Mouse (Mus musculus): ENCODE measurements around the gene Caps2.
"Not testable (repeated sequence)": the region's sequence is repeated elsewhere in the genome, so short reads cannot be mapped to it uniquely, and the experiment has no call there.

The Caps2 gene

DNA sequence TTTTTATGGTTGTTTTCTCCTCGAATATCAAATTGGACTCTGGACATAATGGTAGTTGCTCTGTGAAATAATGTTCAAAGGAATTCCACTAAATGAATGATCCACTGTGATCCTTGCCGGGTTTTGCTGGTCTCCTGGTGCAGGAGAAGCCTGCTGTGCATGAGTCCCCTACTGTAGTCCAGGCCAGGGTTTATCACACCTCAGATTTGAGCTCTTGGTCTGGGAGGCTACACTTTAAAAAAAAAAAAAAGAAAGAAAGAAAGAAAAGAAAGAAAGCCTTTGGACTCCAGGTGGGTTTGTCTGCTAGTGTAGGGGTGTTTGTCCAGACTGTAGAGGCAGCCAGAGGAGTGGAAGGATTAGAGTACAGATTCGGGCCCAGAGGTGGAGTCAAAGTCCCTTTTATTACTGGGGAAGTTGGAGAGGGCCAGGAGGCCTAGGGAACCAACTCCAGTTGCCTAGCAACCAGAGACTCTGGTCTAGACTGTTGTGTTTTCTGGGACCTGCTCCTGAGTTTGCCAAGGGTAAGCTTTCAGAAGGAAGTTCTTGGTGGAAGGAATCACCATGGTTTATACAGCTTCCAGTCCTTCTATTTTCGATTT lies at the start of gene Caps2:
TSS of gene Caps2 (plus strand) at position 454 of the 599 bp plus-strand sequence.
- no peak for DNase-seq

DNA sequence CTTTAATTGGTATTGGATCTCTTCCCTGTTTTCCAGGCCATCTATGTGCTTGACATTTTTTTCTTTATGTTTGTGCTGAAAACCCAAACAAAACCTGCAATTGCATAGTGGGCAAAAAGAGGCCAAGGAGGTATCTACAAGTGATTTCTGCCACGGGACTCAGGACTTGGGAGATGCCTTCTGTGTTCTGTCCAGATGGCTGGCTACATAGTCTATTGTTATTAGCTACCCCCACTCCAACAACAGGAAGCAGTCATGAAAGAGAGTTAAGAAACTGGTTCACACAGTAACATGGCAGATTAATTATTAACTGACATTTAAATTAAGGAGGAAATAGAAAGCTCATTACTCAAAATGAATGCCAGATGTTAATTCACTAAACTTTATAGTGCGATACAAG lies 38.3 kb upstream of the Caps2 start:
- DNase-seq: not testable (repeated sequence)

DNA sequence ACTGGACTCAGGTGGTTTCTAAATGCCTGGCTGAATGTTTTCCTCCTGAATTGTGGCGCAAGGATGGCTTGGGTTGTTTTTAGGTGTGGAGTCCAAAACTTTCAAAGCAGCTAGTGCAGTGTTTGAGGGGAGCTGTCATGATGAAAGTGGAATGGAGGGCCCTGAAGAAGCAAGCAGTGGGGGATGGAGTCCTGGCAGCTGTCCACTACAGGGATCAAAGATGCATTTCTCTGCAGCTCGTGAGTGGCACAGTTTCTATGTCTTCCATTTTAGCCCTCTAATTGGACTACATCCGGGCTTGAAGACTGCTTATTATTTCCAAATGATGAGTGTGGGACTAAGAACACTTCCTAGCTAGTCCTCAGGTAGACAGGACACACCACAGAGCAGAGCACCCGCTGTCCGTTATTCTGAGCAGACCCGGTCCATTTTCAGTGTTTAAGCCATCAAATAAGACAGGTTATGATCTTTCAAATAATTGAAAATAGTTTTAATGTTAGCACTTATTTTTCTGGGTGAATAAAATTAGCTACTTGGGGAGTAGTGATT lies 35.7 kb upstream of the Caps2 start:
- not testable (repeated sequence) for DNase-seq

DNA sequence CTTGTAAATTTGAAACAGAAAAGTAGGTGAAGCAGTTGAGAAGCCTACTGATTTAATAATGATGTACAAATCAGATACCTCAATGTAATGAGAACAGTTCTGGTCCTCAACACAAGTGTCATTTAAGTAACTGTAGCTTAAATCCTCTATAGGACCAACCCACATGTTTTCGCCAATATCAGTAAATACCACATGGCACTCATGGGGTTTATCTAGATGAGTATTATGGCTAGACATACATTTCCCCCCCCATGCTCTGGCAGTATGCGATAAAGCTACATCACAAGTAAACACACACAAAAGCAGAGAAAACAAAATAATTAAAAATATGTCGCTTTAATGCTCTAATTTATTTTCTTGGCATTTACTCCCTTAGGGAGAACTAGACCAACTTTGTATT lies 31.2 kb upstream of the Caps2 start:
- DNase-seq: no peak

DNA sequence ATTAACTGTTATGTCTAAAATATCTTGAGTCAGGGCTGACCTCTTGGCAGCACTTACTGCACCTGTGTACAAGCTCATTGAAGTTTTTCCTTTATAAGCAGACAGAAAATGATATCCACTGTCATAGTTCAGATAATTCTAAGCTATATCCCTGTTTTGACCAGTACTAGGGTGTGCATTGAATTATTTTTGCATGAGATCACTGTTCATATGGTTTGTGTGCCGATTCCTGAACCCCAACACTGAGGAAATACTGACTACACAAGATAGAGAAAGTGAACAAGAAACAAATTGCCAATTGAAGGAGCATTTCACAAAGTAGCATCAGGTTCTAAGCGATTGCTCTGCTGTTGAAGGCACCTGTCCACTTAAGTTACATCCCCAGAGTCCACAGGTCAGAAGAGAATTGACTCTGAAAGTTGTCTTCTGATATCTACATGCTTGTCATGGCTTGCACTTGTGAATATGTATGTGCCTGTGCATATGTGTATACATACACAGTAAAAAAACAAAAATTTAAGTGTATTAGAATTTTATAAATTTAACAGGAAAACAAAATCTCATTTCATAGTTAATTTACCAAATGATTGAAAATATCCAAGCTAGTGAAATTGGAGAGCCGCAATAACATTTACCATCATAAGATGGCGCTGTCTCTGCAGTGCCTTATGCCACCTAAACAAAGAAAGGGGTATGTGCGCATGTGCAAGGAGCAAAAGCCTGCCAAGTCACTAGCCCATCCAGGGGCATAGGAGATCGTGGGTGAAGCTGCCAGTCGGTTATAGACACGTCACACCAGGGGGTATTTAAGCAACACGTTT lies 25.2 kb upstream of the Caps2 start:
- DNase-seq: no peak

DNA sequence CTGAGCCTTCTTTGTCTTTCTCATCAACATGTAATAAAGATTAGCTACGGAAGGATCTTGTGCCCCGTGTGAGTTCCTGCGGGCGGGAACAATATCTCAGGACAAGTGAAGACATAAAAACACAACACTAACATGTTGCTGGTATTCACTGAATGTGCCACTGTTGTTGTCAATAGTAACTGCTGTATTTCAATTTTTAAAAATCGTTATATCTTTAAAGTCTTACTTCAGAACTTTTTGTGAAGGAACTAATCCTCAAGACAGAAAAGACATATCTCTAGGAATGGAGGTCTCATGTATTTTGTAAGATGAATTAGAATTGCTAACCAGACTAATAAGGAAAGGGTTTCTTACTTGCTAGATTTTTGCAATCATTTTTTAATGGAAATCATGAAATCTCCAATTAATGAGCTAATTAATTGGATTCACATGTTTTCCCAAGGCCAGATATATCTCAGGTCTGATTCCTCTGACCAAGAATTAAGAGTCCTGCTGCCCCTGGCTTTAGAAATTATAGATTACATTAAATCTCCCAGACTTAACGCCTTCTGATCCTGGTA lies 24.5 kb upstream of the Caps2 start:
- no peak for DNase-seq

DNA sequence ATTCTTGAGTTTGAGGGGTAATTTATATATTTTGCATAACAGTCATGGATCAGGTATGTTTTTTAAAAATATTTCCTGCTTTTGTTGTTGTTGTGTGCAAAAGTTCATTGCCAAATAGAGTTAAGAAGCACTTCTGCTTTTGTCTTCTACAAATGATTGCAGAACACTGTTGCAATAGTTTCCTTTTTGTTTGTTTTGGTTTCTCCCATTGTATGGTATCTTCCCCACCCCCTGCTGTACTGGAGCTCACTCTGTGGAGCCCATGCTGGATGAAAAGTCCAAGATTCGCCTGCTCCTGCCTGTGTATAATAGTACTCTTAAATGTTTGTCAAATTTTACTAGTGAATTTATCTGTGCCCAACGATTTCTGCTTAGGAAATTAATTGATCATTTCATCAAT lies 23.6 kb upstream of the Caps2 start:
- no peak for DNase-seq

DNA sequence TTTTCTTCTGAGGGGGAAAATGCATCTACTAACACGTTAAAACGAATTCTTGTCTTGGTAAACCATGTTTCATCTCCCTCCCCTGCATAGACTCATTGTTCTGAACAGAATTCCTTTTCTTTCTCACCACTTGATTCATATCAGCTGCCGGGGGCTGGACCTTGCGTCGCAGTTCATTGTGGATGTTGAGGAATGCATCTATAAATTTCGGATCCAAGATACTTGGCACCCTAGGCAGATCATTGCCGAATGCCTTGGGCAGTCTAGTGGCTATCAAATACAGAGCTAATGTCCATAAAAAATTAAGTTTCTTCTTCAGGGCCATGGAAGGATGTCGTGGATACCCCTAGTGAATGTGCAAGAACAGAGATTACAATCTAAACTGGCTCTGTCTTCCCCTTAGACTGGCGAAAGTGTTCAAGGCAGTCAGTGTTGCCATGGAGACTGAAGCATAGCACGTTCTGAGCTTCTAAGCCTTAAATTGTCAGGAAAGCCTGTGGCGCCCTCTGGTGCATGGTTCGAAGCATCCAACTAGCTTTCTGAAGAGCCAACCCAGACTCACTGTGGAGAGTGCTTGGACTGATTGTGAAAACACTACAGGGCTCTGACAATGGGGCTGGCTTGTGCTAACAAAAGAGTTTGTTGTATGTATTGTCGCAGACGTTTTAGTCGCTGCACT lies 3.4 kb upstream of the Caps2 start, which contains the start of gene Glipr1l3:
TSS of gene Glipr1l3 (minus strand) at position 446 of the 679 bp plus-strand sequence.
- peak; percentile 85 for DNase-seq

DNA sequence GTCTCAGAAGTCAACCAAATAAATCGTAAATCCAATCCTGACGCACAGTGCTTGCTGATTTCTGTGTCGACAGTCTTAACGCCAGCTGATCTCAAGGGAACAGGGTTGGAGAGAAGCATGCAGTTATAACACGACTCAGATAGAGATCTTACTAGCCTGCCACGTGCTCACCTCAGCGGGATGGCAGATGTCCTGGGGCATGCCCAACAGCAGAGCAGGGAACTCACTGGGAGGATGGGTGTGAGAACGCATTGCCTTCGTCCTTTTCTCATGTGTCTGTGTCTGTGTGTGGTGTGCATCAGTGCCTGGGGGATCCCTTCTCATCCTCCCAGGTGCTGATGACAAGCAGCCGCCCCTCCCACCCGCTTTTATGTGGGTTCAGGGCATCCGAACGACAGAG lies 13.6 kb downstream of the Caps2 start:
- peak; percentile 44 for DNase-seq

DNA sequence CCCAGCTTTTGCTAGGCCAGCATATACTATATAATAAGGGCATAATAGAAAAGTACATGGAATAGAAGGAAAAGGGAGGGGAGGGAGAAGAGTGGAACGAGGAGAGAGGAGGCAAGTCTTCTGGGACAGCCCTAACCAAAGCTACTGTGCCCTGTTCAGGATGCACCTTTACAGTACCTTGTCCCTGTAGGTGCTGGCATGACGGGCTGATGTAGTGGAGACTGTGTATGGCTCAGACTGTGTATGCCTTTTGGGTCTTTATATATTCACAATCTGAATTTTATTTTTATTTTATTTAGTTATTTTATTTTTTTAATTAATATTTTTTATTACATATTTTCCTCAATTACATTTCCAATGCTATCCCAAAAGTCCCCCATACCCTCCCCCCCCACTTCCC lies 30.5 kb downstream of the Caps2 start:
- DNase-seq: not testable (repeated sequence)

DNA sequence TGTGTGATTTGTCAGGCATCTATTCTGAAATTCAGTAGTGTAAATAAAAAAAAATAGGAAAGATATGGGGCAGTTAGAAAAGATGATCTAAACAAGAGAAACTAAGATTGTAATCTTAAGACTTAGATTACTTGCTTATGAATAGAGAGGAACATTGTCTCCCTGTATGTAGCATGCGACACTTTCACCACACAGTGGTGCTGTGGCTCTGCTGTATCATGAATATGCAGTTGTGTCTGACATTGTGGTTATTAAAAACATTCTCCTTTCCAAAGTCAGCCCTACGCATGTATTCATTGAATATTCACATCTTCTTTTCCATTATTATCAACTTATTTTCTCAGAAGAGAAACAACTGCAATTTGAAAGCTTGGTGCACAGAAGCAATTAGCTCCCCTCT lies 40.0 kb downstream of the Caps2 start:
- no peak for DNase-seq

DNA sequence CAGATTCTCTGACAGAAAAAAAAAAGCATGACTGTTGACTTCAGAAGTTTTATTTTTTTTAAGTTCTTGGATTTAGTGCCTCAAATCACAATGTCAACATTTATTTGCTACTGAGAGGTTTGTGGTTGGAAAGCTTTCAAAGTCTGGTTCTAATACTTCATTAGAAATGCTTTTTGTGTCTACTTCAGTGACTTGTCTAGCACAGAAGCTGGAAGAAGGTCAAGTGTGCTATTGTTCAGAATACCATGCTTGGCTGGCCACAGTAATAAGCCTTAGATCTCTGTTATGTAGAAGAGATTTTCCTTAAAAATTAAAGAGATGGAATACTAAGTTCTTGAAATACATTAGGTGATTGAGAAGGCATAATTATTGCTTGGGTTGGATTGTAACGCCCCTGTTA lies 63.7 kb downstream of the Caps2 start:
- no peak for DNase-seq

DNA sequence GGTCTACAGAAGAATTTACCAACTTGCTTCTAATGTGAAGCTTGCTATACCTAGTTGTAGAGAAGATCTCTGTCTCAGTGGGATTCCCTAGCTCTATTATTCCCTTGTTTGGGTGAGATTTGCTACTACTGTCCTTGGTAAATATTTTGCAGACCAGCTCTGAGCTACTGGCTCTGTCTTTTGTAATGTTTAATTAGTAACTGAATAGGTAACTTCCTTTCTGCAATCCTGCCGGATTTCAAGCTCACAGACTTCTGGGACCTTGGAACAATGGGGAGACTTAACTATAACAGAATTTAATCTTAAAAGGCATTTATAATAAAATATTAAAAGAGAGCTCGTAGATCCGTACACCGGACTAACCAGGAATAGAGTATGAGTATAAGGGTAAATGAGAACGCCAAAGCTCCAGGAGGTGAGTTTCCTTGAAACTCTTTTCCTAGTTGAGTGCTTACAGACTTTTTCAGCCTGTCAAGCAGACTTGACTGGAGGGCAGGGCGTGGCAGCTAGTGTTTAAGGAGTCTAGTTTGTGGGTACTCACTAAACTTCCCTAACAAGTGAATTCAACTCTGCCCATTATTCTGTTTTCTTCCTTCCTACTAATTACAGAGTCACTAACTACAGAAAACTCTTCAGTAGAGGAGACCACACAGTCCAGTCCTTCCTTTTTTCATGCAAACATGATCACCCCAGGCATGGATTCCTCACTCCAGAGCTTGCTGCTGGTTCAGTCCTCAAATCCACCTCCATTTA lies 65.8 kb downstream of the Caps2 start:
- DNase-seq: not testable (repeated sequence)

DNA sequence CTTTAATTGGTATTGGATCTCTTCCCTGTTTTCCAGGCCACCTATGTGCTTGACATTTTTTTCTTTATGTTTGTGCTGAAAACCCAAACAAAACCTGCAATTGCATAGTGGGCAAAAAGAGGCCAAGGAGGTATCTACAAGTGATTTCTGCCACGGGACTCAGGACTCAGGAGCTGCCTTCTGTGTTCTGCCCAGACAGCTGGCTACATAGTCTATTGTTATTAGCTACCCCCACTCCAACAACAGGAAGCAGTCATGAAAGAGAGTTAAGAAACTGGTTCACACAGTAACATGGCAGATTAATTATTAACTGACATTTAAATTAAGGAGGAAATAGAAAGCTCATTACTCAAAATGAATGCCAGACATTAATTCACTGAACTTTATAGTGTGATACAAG lies 69.3 kb downstream of the Caps2 start:
- not testable (repeated sequence) for DNase-seq

DNA sequence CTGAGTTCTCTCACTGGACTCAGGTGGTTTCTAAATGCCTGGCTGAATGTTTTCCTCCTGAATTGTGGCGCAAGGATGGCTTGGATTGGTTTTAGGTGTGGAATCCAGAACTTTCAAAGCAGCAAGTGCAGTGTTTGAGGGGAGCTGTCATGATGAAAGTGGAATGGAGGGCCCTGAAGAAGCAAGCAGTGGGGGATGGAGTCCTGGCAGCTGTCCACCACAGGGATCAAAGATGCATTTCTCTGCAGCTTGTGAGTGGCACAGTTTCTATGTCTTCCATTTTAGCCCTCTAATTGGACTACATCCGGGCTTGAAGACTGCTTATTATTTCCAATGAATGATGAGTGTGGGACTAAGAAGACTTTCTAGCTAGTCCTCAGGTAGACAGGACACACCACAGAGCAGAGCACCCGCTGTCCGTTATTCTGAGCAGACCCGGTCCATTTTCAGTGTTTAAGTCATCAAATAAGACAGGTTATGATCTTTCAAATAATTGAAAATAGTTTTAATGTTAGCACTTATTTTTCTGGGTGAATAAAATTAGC lies 72.0 kb downstream of the Caps2 start:
- not testable (repeated sequence) for DNase-seq

DNA sequence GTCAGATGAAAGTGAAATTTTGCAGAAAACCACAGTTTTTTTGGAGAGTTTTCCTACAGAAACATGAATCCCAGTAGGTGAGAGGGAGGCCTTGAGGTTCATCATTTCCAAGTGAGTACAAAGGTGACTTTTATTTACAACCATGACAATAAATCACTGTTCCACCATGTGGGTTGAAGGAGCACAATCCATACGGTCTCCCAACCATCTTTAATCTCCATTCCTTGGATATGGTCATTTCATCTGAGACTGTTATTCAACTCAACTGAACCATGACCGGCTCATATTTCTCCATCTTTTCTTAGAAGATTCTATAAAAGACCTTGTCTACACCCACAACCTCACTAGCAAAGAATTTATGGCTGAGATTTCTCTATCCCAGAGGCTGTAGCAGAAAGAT lies 84.9 kb downstream of the Caps2 start:
- no peak for DNase-seq

DNA sequence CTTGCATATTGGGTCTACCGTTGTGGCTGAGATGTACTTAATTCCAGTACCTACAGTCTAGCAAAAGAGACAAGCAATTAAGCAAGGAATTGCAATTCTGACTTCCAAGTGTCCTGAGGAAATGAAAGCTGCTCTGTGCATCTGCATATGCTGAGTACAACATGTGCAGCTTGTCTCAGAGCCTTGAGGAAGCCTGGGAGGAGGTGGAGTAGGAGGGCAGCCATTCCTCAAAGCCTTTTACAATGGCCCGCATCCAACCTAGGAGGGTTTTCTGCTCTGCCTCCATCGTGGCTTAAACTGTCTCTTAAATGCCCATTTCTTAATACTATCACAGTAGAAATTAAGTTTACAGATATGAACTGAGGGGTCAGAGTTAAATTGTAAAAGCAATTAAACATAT lies 100.0 kb downstream of the Caps2 start:
- no peak for DNase-seq

All from heart, adult 11 months (tissue).